Mouse (Mus musculus): ENCODE measurements around the gene Aars2.

Gene Aars2

DNA sequence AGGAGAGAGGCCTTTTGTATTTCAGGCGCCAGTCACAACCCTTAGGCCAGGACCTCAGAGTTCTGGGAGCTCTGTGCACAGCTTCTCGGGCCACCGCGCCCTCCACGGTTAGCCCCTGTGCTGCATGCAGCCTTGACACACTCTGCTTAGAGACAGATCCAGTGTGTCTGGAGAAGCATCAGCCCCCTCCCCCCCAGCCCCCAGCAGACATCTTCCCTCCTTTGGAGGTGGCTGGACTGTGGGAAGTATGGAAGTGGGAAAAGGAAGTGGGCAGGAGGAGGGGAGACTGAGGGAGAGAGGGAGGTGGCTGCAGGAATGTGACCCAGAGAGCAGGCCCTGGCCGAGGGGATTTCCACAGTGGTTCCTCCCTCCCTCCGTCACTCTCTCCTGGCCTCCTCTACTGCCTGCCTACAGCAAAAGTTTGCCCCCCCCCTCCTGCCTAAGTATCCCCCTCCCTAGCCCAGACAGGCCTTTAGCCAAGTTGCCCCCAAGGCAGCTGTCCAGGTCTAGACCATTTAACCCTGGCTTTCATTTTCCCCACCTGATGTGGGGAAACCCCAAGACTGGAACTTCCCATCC is 50.7 kb downstream of the Aars2 start:
- no peak for DNase-seq (ENCODE audit: low read depth, low spot score)

DNA sequence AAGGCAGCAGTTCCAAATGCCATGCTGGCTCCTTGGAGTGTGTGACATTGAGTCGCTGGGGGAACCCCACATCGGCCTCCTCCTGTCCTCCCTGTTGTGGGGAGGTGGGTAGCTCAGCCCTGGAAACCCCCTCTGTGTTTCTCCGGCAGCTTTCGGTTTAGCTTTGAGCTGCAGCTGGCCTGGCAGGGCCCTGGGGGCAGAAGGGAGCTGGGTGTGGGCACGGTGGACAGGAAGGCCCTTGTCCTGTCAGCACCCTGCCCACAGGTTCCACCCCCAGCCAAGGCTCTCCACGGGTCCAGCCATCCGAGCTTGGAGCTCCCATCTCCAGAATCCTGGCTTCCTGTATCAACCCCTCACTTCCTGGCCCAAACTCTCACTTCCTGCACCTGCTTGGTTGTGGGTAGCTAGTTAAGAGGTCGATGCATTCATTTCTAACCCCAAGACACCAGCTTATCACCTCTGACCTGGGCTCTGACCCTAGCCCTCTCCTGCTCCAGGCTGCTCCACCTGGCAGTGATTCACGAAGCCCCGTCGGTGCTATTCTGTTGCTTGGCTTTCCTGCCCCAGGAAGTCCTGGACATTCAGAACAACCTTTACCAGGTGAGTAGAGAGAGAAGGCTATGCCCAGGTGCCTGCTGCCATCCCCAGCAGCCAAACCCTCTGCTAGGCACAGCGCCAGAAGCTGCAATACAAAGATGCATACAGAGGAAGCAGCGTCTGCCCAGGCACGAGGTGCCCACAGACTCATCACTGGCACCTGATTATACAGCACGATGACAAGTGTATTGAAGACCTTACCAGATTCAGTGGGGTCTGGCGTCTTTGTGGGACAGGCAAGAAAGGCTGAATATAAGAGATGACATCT is 51.6 kb downstream of the Aars2 start:
- no peak for DNase-seq (ENCODE audit: low read depth, low spot score)

DNA sequence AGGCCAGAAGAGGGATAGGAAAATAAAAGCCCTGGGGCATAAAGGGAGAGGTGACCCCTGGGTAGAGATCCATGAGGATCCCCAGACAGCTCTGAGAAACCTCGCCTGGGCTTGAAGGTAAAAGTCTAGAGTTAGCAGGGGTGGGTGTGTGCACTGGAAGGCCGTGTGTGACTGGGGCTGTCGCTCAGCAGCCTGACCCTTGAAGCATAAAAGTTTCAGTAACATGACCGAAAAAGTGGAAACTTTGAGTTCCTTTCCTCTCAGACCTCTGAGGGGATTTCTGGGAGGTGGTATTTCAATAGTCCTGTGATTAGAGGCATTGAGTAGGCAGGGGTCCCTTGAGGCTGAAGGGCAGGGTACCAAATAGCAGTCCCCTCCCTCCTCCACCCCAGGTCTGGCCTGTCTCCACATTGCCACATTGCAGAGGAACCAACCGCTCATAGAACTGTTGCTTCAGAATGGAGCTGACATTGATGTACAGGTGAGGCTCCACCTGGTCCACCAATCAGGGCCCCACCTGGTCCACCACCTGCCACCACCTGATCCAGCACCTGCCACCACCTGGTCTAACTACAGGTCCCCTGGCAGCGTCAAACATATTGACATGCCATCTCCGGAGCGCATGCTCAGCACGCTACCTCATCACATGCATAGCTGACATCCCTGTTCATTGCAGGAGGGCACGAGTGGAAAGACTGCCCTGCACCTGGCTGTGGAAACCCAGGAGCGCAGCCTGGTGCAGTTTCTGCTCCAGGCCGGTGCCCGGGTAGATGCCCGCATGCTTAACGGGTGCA is 53.3 kb downstream of the Aars2 start:
- DNase-seq (ENCODE audit: low read depth, low spot score): no peak

DNA sequence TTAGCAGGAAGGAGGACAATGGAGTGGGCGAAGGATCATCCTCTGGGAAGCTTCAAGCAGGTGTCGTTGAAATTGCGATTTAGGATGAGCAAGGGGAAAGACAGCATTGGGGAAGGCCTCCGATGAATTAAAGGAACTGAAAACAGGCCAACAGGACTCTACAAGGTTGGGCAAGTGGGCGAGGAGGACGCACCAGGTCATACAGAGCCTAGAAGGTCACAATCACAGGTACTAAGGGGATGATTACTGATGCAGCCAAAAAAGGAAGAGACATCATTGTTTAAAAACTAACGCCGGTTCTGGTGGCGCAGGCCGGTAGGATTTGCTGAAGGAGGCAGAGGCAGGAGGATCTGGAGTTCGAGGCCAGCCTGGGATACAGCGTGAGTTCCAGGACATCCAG is 56.6 kb downstream of the Aars2 start:
- DNase-seq (ENCODE audit: low read depth, low spot score): no peak

DNA sequence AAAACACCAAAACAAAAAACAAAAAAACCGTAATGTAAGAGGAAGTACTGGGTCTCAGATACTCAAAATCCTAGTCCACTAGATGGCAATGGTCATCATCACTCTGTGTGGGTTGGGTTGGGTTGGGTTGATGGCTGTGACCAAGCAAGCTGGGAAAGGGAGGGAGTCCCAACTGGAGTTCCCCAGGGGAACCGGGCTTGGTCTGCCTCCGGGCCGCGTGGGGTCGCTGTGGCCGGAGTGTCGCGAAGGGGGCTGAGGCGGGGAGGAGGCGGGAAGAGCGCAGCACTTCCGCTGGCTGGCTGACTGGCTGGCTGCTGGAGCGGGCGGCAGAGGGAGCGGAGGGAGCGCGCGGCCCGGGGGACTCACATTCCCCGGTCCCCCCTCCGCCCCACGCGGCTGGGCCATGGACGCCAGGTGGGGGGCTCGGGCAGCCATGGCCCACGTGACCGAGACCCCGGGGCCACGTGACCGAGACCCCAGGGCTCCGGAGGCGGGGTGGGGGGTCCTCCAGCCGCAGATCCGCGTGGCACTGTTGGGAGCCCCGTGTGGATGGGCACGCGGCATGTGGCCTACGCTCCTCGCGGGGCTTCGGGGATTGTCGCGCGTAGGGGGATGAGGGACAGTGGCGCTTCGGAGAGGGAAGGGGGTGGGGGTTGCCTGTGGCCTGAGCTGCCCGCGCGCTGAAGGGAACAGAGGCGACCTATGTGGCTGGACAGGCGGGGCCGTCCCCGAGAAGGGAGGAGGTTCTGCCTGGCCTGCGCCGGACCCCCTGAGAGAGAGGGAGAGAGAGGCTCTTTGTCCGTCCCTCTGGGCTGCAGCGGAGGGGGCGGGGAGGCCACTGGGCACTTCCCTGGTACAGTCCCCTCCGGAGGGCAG is 57.3 kb downstream of the Aars2 start, which contains the start of gene Slc35b2:
Slc35b2 (plus strand) TSS at position 220 of the 876 bp plus-strand sequence.
- DNase-seq (ENCODE audit: low read depth, low spot score): peak; percentile 97

DNA sequence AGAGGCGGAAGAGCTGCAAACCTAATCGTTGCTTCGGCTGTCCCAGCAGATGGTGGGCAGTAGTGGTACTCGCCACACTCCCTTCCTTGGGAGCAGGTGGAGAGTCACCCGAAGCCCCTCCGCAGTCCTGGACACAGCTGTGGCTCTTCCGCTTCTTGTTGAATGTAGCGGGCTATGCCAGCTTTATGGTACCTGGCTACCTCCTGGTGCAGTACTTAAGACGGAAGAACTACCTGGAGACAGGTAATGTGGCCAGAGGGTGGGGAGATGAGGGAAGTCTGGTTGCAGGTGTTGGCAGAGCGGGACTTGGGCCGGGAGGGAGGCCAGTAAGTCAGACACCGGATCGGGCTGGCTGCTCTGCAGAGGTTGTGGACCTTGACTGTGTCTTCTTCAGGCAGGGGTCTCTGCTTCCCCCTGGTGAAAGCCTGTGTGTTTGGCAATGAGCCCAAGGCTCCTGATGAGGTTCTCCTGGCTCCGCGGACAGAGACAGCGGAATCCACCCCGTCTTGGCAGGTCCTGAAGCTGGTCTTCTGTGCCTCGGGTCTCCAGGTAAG is 58.0 kb downstream of the Aars2 start:
- peak; percentile 69 for DNase-seq (ENCODE audit: low read depth, low spot score)

DNA sequence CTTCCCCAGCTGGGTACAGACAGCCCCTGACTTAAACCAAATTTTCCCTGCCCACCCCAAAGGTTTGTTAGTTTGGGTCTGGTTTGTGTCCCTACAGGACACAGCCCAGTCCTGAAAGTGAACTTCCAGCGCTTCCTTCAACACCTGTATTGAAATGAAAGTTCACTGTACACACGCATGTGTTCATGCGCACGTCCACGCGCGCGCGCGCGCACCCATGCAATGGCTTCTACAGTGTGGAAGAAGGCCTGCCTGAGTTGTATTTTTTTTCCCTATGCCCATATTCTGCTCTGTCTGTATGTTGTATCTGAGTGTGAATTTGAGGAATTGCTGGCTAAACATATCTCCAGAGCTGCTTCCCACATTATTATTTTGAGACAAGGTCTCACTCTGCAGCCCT is 58.5 kb downstream of the Aars2 start:
- peak; percentile 72 for DNase-seq (ENCODE audit: low read depth, low spot score)

DNA sequence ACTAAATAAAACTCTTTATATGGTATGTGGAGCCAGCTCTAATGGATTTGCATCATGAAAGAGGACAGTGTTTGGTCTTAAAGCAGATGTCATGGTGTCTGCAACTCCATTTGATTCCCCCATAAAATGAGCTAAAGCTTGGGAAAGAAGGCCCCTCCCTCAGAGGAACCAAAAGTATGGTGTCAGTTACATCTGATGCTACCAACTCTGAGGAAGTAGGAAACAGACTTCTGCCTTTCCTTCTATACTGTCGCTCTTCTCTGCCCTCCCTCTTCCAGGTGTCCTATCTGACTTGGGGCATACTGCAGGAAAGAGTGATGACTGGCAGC is 59.4 kb downstream of the Aars2 start:
- no peak for DNase-seq (ENCODE audit: low read depth, low spot score)

DNA sequence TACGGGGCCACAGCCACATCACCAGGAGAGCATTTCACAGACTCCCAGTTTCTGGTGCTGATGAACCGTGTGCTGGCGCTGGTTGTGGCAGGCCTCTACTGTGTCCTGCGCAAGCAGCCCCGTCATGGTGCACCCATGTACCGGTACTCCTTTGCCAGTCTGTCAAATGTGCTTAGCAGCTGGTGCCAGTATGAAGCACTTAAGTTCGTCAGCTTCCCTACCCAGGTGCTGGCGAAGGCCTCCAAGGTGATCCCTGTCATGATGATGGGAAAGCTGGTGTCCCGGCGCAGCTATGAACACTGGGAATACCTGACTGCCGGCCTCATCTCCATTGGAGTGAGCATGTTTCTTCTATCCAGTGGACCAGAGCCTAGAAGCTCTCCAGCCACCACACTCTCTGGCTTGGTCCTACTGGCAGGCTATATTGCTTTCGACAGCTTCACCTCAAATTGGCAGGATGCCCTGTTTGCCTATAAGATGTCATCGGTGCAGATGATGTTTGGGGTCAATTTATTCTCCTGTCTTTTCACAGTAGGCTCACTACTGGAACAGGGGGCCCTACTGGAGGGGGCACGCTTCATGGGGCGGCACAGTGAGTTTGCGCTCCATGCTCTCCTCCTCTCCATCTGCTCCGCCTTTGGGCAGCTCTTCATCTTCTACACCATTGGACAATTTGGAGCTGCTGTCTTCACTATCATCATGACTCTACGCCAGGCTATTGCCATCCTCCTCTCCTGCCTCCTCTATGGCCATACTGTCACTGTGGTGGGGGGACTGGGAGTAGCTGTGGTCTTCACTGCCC is 59.9 kb downstream of the Aars2 start:
- peak; percentile 76 for DNase-seq (ENCODE audit: low read depth, low spot score)

DNA sequence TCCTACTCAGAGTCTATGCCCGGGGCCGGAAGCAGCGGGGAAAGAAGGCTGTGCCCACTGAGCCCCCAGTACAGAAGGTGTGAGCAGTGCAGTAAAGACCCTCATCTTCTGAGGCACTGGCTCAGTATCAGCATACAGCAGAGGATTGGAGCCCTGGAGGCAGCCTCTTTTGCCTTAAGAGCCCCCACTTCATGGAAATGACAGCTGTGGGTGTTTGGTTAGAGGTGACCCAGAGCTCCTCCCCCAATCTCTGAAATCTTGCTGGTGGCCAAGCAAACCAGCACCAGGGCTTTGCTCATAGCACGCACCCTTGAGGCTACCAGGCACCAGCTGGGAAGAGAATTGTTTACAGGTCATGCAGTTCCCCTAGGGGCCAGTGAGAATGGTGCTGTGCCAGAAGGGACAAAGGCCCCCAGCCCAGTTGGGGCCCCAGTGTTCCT is 60.5 kb downstream of the Aars2 start:
- DNase-seq (ENCODE audit: low read depth, low spot score): peak; percentile 75

DNA sequence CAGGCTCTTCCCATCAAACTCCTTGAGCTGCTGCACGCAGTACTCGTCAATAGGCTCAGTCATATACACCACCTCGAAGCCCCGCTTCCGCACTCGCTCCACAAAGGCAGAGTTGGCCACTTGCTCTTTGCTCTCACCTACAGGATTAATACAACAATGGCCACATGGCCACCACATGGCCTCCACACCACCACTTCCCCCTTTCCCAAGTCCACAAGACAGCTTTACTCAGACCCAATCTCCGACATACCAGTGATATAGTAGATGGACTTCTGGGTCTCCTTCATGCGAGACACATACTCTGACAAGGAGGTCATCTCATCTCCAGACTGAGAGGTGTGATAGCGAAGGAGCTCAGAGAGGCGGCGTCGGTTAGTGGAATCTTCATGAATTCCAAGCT is 62.3 kb downstream of the Aars2 start:
- DNase-seq (ENCODE audit: low read depth, low spot score): peak; percentile 28

DNA sequence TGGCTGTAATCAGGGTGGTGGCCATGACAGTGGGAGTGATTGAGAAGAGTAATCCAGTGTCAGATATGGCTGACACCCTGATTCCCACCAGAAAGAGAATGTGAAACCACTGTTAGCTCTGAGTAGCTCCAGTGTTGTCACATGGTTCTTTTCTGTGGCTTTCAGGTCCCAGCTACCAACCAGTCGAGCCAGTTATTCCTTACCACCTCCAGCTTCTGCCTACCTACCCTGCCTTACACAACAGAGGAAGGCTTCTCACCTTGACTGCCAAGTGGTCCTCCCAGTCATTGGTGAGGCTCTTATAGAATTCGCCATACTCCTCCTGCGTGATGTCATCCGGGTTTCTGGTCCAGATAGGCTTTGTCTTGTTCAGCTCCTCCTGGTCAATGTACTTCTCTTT is 63.4 kb downstream of the Aars2 start:
- DNase-seq (ENCODE audit: low read depth, low spot score): peak; percentile 57
